Mouse (Mus musculus): Measurements from ENCODE around the gene Secisbp2l. TPM values are rescaled to one million over a fixed set of nuclear protein-coding genes. Genes with fewer than 3 reads are reported as not detected.

The Secisbp2l gene
- polyA plus RNA-seq, 2 experiments, result 2.5 to 3.7 TPM

- H3K4me3 ChIP-seq (ENCODE audit: insufficient read depth in 1 of 2, low read depth in 2 of 2, low read length in 2 of 2), result no peak overlapping the region
- 55% methylated on average over 9 of the region's 9 CpGs for WGBS (ENCODE audit: insufficient replicate concordance)
- H3K36me3 ChIP-seq (replicated peaks; ENCODE audit: control insufficient read depth, insufficient read depth, low read depth), result no peaks in the 10 kb centered on the region
- TF ChIP-seq CTCF (IDR thresholded peaks at IDR 0.05; ENCODE audit: low read depth), result no peak
- TF ChIP-seq EP300 (IDR thresholded peaks at IDR 0.05; ENCODE audit: low read depth), result no peak
- no peaks in the 10 kb centered on the region for H3K9me3 ChIP-seq (ENCODE audit: control insufficient read depth, low read length)
- no peak overlapping the region for H3K27ac ChIP-seq
- H3K4me1 ChIP-seq (replicated peaks; ENCODE audit: control insufficient read depth in 2 of 2, insufficient read depth in 2 of 2, low read length in 1 of 2), result 0 out of 4 replicates have a peak, but pooled peaks cover 0 to 3% of the 10 kb centered on the region in 2 experiments
- no peak overlapping the region for H3K9ac ChIP-seq (replicated peaks)
- no peak for ATAC-seq (ENCODE audit: insufficient read depth)
- DNase-seq (ENCODE audit: low read depth in 3 of 3, low spot score in 3 of 3), result no peak
- no peak overlapping the region for H3K4me2 ChIP-seq (ENCODE audit: low read depth)
- no peaks in the 10 kb centered on the region for H3K27me3 ChIP-seq (ENCODE audit: control insufficient read depth, insufficient read depth, low read length)
Measured at GRCm38 (mm10) chr2:125813972-125814595, 31.4 kb upstream of the Secisbp2l start.

- TF ChIP-seq EP300 (IDR thresholded peaks at IDR 0.05; ENCODE audit: low read depth) (no peak), CTCF (IDR thresholded peaks at IDR 0.05; ENCODE audit: low read depth) (no peak)
- no peaks in the 10 kb centered on the region for H3K9me3 ChIP-seq (ENCODE audit: control insufficient read depth, low read length)
- ATAC-seq (ENCODE audit: insufficient read depth), result no peak
- H3K36me3 ChIP-seq (replicated peaks; ENCODE audit: control insufficient read depth, insufficient read depth, low read depth), result no peaks in the 10 kb centered on the region
- H3K27me3 ChIP-seq (ENCODE audit: control insufficient read depth, insufficient read depth, low read length), result no peaks in the 10 kb centered on the region
- H3K9ac ChIP-seq (replicated peaks), result no peak overlapping the region
- H3K27ac ChIP-seq, result no peak overlapping the region
- H3K4me2 ChIP-seq (ENCODE audit: low read depth), result no peak overlapping the region
- no peak for DNase-seq (ENCODE audit: low read depth in 3 of 3, low spot score in 3 of 3)
- no peak overlapping the region for H3K4me3 ChIP-seq (ENCODE audit: insufficient read depth in 1 of 2, low read depth in 2 of 2, low read length in 2 of 2)
- H3K4me1 ChIP-seq (replicated peaks; ENCODE audit: control insufficient read depth in 2 of 2, insufficient read depth in 2 of 2, low read length in 1 of 2), result 0 out of 4 replicates have a peak, but pooled peaks cover 0 to 3% of the 10 kb centered on the region in 2 experiments
- 15% methylated on average over 2 of the region's 2 CpGs for WGBS (ENCODE audit: insufficient replicate concordance)
Measured at GRCm38 (mm10) chr2:125811332-125811731, 28.7 kb upstream of the Secisbp2l start.

GRCm38 (mm10) chr2:125809551-125809950, 26.9 kb upstream of the Secisbp2l start:
- 0 out of 4 replicates have a peak, but pooled peaks cover 0 to 3% of the 10 kb centered on the region in 2 experiments for H3K4me1 ChIP-seq (replicated peaks; ENCODE audit: control insufficient read depth in 2 of 2, insufficient read depth in 2 of 2, low read length in 1 of 2)
- H3K27me3 ChIP-seq (ENCODE audit: control insufficient read depth, insufficient read depth, low read length), result no peaks in the 10 kb centered on the region
- no peaks in the 10 kb centered on the region for H3K9me3 ChIP-seq (ENCODE audit: control insufficient read depth, low read length)
- WGBS (ENCODE audit: insufficient replicate concordance), result 74% methylated on average over 7 of the region's 7 CpGs
- TF ChIP-seq EP300 (IDR thresholded peaks at IDR 0.05; ENCODE audit: low read depth) (no peak), CTCF (IDR thresholded peaks at IDR 0.05; ENCODE audit: low read depth) (no peak)
- no peak overlapping the region for H3K9ac ChIP-seq (replicated peaks)
- no peak overlapping the region for H3K27ac ChIP-seq
- H3K36me3 ChIP-seq (replicated peaks; ENCODE audit: control insufficient read depth, insufficient read depth, low read depth), result no peaks in the 10 kb centered on the region
- H3K4me2 ChIP-seq (ENCODE audit: low read depth), result no peak overlapping the region
- no peak for ATAC-seq (ENCODE audit: insufficient read depth)
- no peak overlapping the region for H3K4me3 ChIP-seq (ENCODE audit: insufficient read depth in 1 of 2, low read depth in 2 of 2, low read length in 2 of 2)
- DNase-seq (ENCODE audit: low read depth in 3 of 3, low spot score in 3 of 3), result no peak

- Histone ChIP-seq H3K4me2 (ENCODE audit: low read depth) (no peak overlapping the region), H3K4me3 (ENCODE audit: insufficient read depth in 1 of 2, low read depth in 2 of 2, low read length in 2 of 2) (no peak overlapping the region), H3K9me3 (ENCODE audit: control insufficient read depth, low read length) (no peaks in the 10 kb centered on the region), H3K27me3 (ENCODE audit: control insufficient read depth, insufficient read depth, low read length) (no peaks in the 10 kb centered on the region), H3K4me1 (replicated peaks; ENCODE audit: control insufficient read depth in 2 of 2, insufficient read depth in 2 of 2, low read length in 1 of 2) (0 out of 4 replicates have a peak, but pooled peaks cover 0 to under 1% of the 10 kb centered on the region in 2 experiments), H3K9ac (replicated peaks) (no peak overlapping the region), H3K36me3 (replicated peaks; ENCODE audit: control insufficient read depth, insufficient read depth, low read depth) (no peaks in the 10 kb centered on the region), H3K27ac (no peak overlapping the region)
- 32% methylated on average over 1 of the region's 1 CpGs for WGBS (ENCODE audit: insufficient replicate concordance)
- no peak for DNase-seq (ENCODE audit: low read depth in 3 of 3, low spot score in 3 of 3)
- TF ChIP-seq CTCF (IDR thresholded peaks at IDR 0.05; ENCODE audit: low read depth) (no peak), EP300 (IDR thresholded peaks at IDR 0.05; ENCODE audit: low read depth) (no peak)
- no peak for ATAC-seq (ENCODE audit: insufficient read depth)
Measured at GRCm38 (mm10) chr2:125805826-125806225, 23.2 kb upstream of the Secisbp2l start.

- H3K27ac ChIP-seq, result no peak overlapping the region
- no peak for TF ChIP-seq CTCF (IDR thresholded peaks at IDR 0.05; ENCODE audit: low read depth)
- TF ChIP-seq EP300 (IDR thresholded peaks at IDR 0.05; ENCODE audit: low read depth), result no peak
- H3K27me3 ChIP-seq (ENCODE audit: control insufficient read depth, insufficient read depth, low read length), result no peaks in the 10 kb centered on the region
- 53% methylated on average over 4 of the region's 4 CpGs for WGBS (ENCODE audit: insufficient replicate concordance)
- no peaks in the 10 kb centered on the region for H3K9me3 ChIP-seq (ENCODE audit: control insufficient read depth, low read length)
- no peak overlapping the region for H3K9ac ChIP-seq (replicated peaks)
- no peaks in the 10 kb centered on the region for H3K4me1 ChIP-seq (replicated peaks; ENCODE audit: control insufficient read depth in 2 of 2, insufficient read depth in 2 of 2, low read length in 1 of 2)
- ATAC-seq (ENCODE audit: insufficient read depth) (no peak), DNase-seq (ENCODE audit: low read depth in 3 of 3, low spot score in 3 of 3) (no peak)
- no peak overlapping the region for H3K4me3 ChIP-seq (ENCODE audit: insufficient read depth in 1 of 2, low read depth in 2 of 2, low read length in 2 of 2)
- H3K4me2 ChIP-seq (ENCODE audit: low read depth), result no peak overlapping the region
- no peaks in the 10 kb centered on the region for H3K36me3 ChIP-seq (replicated peaks; ENCODE audit: control insufficient read depth, insufficient read depth, low read depth)
Measured at GRCm38 (mm10) chr2:125801947-125802346, 19.3 kb upstream of the Secisbp2l start.
